Mouse (Mus musculus): ENCODE results near the gene 4930407I10Rik. TPM values are rescaled to one million over a fixed set of nuclear protein-coding genes. Genes with fewer than 3 reads are reported as not detected.

4930407I10Rik gene
- polyA plus RNA-seq, 1 experiment = not detected

DNA sequence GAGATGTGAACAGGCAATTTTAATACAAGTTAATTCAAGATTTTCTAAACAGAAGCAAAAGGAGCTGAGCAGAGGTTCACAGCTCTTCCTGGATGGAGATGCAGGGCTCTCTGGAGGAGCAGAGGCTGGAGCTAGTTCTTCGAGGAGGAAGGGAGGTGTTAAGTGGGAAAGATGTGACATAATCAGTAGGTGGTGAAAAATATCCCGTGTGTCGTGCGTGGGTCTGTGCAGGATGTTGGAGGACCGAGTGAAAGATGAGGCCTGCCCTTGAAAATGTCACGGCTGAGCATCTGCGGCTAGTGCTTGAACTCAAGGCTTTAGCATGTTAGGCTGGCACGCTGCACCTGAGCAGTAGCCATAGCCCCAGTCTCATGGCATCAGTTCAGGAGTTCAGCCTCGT is 26.7 kb downstream of the 4930407I10Rik start:
- TF ChIP-seq GATA1 (IDR thresholded peaks at IDR 0.05; ENCODE audit: borderline replicate concordance, low read length) (no peak), FLI1 (IDR thresholded peaks at IDR 0.05; ENCODE audit: low read length) (no peak)
- H3K36me3 ChIP-seq (replicated peaks; ENCODE audit: low read length) = no peaks in the 10 kb centered on the region
- H3K4me3 ChIP-seq (replicated peaks) = no peak overlapping the region
- peaks cover 4% of the 10 kb centered on the region for H3K4me1 ChIP-seq
- peaks cover 70% of the 10 kb centered on the region for H3K27me3 ChIP-seq (replicated peaks)
- H3K9me3 ChIP-seq = no peaks in the 10 kb centered on the region

DNA sequence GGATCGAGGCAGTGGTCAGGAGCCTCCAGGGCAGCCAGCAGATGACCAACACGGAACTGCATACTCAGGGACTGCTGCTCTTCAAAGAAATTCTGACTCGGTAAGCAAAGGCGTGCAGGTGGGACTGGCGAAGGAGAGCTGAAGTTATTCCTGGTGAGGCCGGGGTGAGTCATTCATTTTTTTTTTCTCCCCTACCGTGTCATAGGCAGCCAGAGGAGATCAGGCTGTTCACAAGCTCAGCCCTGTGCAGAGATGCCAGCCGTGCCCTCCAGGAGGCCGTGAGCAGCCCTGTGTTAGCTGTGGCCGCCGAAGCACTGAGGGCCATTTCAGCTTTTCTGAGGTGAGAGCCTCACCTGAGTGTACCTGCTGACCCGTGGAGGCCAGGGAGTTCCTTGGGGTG is 27.2 kb downstream of the 4930407I10Rik start:
- no peak for TF ChIP-seq GATA1 (IDR thresholded peaks at IDR 0.05; ENCODE audit: borderline replicate concordance, low read length)
- no peak overlapping the region for H3K4me3 ChIP-seq (replicated peaks)
- peaks cover 69% of the 10 kb centered on the region for H3K27me3 ChIP-seq (replicated peaks)
- H3K36me3 ChIP-seq (replicated peaks; ENCODE audit: low read length) = no peaks in the 10 kb centered on the region
- no peaks in the 10 kb centered on the region for H3K9me3 ChIP-seq
- H3K4me1 ChIP-seq = peaks cover 4% of the 10 kb centered on the region

DNA sequence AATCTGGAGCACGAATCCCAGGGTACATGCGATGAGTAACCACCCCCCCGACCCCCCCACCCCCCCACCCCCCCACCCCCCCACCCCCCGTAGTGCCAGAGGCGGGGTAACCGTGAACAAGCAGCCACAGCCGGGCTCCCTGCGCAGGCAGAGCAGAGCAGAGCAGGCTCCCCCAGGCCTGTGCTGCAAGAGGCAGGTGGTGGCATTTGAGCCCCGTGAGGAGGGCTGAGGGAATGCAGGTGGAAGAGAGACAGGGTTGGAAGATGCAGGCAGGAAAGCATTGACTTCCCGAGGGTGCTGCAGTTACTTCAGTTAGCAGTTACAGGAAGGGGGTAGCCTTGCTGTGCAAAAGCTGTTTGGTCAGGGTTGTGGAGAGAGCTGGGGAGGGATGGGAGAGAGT is 28.3 kb downstream of the 4930407I10Rik start:
- Histone ChIP-seq H3K27me3 (replicated peaks) (peaks cover 69% of the 10 kb centered on the region), H3K4me3 (replicated peaks) (no peak overlapping the region), H3K4me1 (peaks cover 4% of the 10 kb centered on the region), H3K9me3 (no peaks in the 10 kb centered on the region), H3K36me3 (replicated peaks; ENCODE audit: low read length) (no peaks in the 10 kb centered on the region)
- TF ChIP-seq GATA1 (IDR thresholded peaks at IDR 0.05; ENCODE audit: borderline replicate concordance, low read length) = no peak
- no peak for TF ChIP-seq FLI1 (IDR thresholded peaks at IDR 0.05; ENCODE audit: low read length)

DNA sequence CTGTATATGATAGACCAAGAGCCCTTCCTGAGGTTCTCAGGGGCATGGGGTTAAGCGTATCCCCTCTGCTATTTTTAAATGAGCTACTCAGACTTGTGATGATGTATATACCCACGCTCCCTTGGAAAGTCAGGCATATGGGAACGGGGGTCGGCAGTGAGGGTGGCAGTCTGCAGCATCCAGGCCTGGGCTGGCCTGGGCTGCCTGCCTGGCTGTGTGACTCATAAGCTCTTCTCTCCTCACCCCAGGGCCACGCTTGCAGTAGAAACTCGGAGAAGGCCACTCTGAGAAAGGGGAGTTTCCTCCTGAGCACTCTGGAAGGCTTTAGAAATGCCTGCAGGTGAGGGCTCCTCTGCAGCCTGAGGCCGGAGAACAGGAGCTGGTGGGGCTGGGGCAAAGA is 32.1 kb downstream of the 4930407I10Rik start:
- H3K36me3 ChIP-seq (replicated peaks; ENCODE audit: low read length) = no peaks in the 10 kb centered on the region
- no peak overlapping the region for H3K4me3 ChIP-seq (replicated peaks)
- TF ChIP-seq FLI1 (IDR thresholded peaks at IDR 0.05; ENCODE audit: low read length) (no peak), GATA1 (IDR thresholded peaks at IDR 0.05; ENCODE audit: borderline replicate concordance, low read length) (no peak)
- peaks cover 53% of the 10 kb centered on the region for H3K27me3 ChIP-seq (replicated peaks)
- H3K4me1 ChIP-seq = peaks cover 4% of the 10 kb centered on the region
- peaks cover 11% of the 10 kb centered on the region for H3K9me3 ChIP-seq

DNA sequence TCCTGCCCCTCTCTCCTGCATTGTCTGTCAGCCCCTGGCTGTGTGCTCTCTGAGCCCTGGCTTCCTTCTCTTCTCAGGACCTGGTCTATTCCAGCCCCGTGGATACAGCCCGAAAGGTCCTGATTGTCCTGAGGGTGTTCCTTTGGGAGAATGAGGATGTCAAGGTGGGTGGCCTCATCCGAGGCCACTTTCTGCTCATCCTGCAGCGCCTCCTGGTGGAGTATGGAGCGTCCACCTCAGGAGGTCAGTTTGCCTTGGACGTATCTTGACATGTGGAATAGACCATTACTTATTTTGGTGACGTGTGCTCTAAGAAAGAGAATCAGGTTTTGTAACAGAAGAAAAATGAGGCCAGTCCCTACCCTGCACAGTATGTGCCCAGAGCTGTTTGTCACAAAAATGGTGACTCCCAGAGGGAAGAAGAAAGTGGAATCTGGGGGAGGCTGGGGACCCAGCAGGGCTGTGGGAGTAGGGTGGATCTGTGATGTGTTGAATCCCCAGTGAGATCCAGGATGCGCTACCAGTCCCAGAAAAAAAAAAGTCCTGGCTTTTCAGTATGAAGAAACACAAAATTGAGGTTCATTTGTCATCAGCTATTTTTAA is 48.1 kb downstream of the 4930407I10Rik start:
- Histone ChIP-seq H3K9me3 (no peaks in the 10 kb centered on the region), H3K4me1 (peaks cover 19% of the 10 kb centered on the region), H3K27me3 (replicated peaks) (peaks cover 64% of the 10 kb centered on the region), H3K4me3 (replicated peaks) (peak overlapping the region; percentile 90), H3K36me3 (replicated peaks; ENCODE audit: low read length) (no peaks in the 10 kb centered on the region)
- no peak for TF ChIP-seq FLI1 (IDR thresholded peaks at IDR 0.05; ENCODE audit: low read length)
- TF ChIP-seq GATA1 (IDR thresholded peaks at IDR 0.05; ENCODE audit: borderline replicate concordance, low read length) = no peak

Other genes starting within 250 kb of the 4930407I10Rik start
- 16.1 and 26.6 TPM in 2 replicates for gene Tob2, start 200.4 kb upstream of the 4930407I10Rik start, polyA plus RNA-seq (2012; ENCODE audit: insufficient read depth, low replicate concordance)
- gene Phf5a, start 187.2 kb upstream of the 4930407I10Rik start, polyA plus RNA-seq (2012; ENCODE audit: insufficient read depth, low replicate concordance) = 4.8 and 12.6 TPM in 2 replicates
- gene Aco2, start 186.8 kb upstream of the 4930407I10Rik start, polyA plus RNA-seq (2012; ENCODE audit: insufficient read depth, low replicate concordance) = 36.5 and 110 TPM in 2 replicates
- 38.3 and 52.6 TPM in 2 replicates for gene Polr3h, start 132.9 kb upstream of the 4930407I10Rik start, polyA plus RNA-seq (2012; ENCODE audit: insufficient read depth, low replicate concordance)
- not detected in 2 replicates for gene Csdc2, start 122.4 kb upstream of the 4930407I10Rik start, polyA plus RNA-seq (2012; ENCODE audit: insufficient read depth, low replicate concordance)
- gene Pmm1, start 98.2 kb upstream of the 4930407I10Rik start, polyA plus RNA-seq (2012; ENCODE audit: insufficient read depth, low replicate concordance) = 7.0 and 42.9 TPM in 2 replicates
- gene 1700029P11Rik, start 78.6 kb upstream of the 4930407I10Rik start, polyA plus RNA-seq (2012; ENCODE audit: insufficient read depth, low replicate concordance) = not detected in 2 replicates
- gene Xrcc6, start 71.3 kb upstream of the 4930407I10Rik start, polyA plus RNA-seq (2012; ENCODE audit: insufficient read depth, low replicate concordance) = 7.9 and 8.1 TPM in 2 replicates
- 53.6 and 99.4 TPM in 2 replicates for gene Desi1, start 25.3 kb upstream of the 4930407I10Rik start, polyA plus RNA-seq (2012; ENCODE audit: insufficient read depth, low replicate concordance)
- gene Snu13, start 11.6 kb upstream of the 4930407I10Rik start, polyA plus RNA-seq (2012; ENCODE audit: insufficient read depth, low replicate concordance) = 96.3 and 124 TPM in 2 replicates
- gene Mei1, start 10.8 kb downstream of the 4930407I10Rik start, polyA plus RNA-seq (2012; ENCODE audit: insufficient read depth, low replicate concordance) = not detected in 2 replicates
- 4.1 and 35.3 TPM in 2 replicates for gene Ccdc134, start 68.8 kb downstream of the 4930407I10Rik start, polyA plus RNA-seq (2012; ENCODE audit: insufficient read depth, low replicate concordance)
- gene Srebf2, start 88.0 kb downstream of the 4930407I10Rik start, polyA plus RNA-seq (2012; ENCODE audit: insufficient read depth, low replicate concordance) = 351 and 1,948 TPM in 2 replicates
- 0.89 TPM in 1 of 2 replicates, not detected in the other for gene Shisa8, start 153.7 kb downstream of the 4930407I10Rik start, polyA plus RNA-seq (2012; ENCODE audit: insufficient read depth, low replicate concordance)
- gene Tnfrsf13c, start 165.2 kb downstream of the 4930407I10Rik start, polyA plus RNA-seq (2012; ENCODE audit: insufficient read depth, low replicate concordance) = not detected in 2 replicates
- gene Cenpm, start 185.6 kb downstream of the 4930407I10Rik start, polyA plus RNA-seq (2012; ENCODE audit: insufficient read depth, low replicate concordance) = 9.2 and 32.0 TPM in 2 replicates
- 0.06 TPM in 1 of 2 replicates, not detected in the other for gene 1500009C09Rik, start 193.2 kb downstream of the 4930407I10Rik start, polyA plus RNA-seq (2012; ENCODE audit: insufficient read depth, low replicate concordance)
- 0.62 TPM in 1 of 2 replicates, not detected in the other for gene Sept3, start 215.7 kb downstream of the 4930407I10Rik start, polyA plus RNA-seq (2012; ENCODE audit: insufficient read depth, low replicate concordance)
- not detected in 2 replicates for gene Wbp2nl, start 239.8 kb downstream of the 4930407I10Rik start, polyA plus RNA-seq (2012; ENCODE audit: insufficient read depth, low replicate concordance)